Mouse (Mus musculus) C2C12 (cell line): ENCODE data around the gene Gm20388.

Experiments
- CEBPB ChIP-seq: IDR thresholded peaks from one replicate; pipeline ENCODE4 v1.6.1; 2011; ENCODE audit warnings: low read depth, mild to moderate bottlenecking, control low read depth, moderate library complexity
- CTCF ChIP-seq: IDR thresholded peaks from one replicate; pipeline ENCODE4 v1.5.1; 2011; ENCODE audit not compliant: control insufficient read depth, insufficient read depth, insufficient read length
- MAX ChIP-seq: IDR thresholded peaks from one replicate; pipeline ENCODE4 v1.6.1; 2011; ENCODE audit warnings: mild to moderate bottlenecking, control low read depth
- MYOD1 ChIP-seq: IDR thresholded peaks from one replicate; pipeline ENCODE4 v1.6.1; 2011; ENCODE audit warnings: low read depth; ENCODE audit not compliant: control insufficient read depth, insufficient read length
- MYOG ChIP-seq: IDR thresholded peaks from one replicate; pipeline ENCODE4 v1.6.1; 2011; ENCODE audit not compliant: control insufficient read depth, insufficient read length; ENCODE audit errors: extremely low read depth
- USF1 ChIP-seq: IDR thresholded peaks from one replicate; pipeline ENCODE4 v1.6.1; 2011; ENCODE audit warnings: low read depth, mild to moderate bottlenecking, control low read depth, moderate library complexity

DNA sequence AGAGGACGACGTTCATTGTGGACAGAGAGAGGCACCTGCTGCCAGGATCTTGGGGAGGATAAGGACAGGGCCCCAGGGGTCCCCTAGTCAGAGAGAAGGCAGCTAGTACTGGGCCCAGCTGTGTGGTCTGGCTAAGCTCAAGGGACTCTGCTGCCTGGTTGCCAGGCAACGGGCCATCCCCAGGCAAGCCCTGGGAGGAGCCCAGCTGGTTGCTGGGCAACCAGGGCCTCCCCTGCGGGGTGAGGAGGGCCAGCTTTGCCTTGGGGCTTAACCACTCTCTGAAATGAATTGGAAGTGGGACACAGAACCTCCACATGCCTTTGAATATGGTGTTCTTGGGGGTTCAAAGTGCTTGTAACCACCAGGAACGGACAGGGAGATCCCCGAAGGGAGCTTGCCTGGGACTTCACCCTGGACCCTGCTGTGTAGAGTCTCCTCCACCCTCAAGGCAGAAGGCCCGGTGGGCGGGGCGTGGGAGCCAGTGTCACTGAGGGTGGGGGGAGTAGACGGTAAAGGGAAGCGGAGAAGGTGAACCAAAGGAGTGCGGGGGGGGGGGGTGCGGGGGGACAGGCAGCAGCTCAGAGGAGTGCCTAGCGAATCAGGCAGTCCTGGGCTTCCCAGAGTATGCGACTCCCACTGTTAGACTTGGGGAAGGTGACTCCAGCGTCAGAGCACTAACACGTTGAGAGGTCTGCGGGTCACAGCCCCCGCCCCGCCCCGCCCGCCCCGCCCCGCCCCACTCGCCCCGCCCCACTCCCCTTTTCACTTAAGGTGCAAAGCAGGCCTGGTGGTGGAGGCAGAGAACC is 266.9 kb downstream of the Gm20388 start, which contains the start of gene Fam92b:
- no peak for TF ChIP-seq CTCF
- TF ChIP-seq MAX: no peak
- TF ChIP-seq CEBPB: no peak
- peak; percentile 4 for TF ChIP-seq MYOD1
- no peak for TF ChIP-seq USF1
- TF ChIP-seq MYOG: no peak
